Mouse (Mus musculus) layer of hippocampus, postnatal 25 days (tissue): ENCODE measurements around the gene Ezh1. TPM values are rescaled to one million over a fixed set of nuclear protein-coding genes. Genes with fewer than 3 reads are reported as not detected.

Experiments
- DNase-seq, 2 experiments: peaks; one replicate each; pipeline ENCODE4 v3.0.0; 2022; ENCODE audit warnings: mixed read lengths in 2 of 2, low spot score in 1 of 2; ENCODE audit errors: extremely low spot score in 1 of 2
- total RNA-seq, 2 experiments: library from RNA; stranded (reverse); gene quantifications; 2 replicates each; pipeline ENCODE4 v1.2.3; 2021

The Ezh1 gene
- total RNA-seq, 2 experiments from 2014 or later, result 57.1 to 62.1 TPM

GRCm38 (mm10) chr11:101218436-101219055 lies 7.7 kb downstream of the Ezh1 start:
- DNase-seq, result no peak

- no peak for DNase-seq
These were observed 9.3 kb downstream of the Ezh1 start for GRCm38 (mm10) chr11:101216936-101217335.

GRCm38 (mm10) chr11:101211970-101212369 lies 14.3 kb downstream of the Ezh1 start:
- no peak for DNase-seq

GRCm38 (mm10) chr11:101200986-101201385 lies 25.3 kb downstream of the Ezh1 start:
- DNase-seq, result no peak

- no peak for DNase-seq
These were observed 26.7 kb downstream of the Ezh1 start for GRCm38 (mm10) chr11:101199555-101199954.

- DNase-seq, result no peak
These were observed 30.1 kb downstream of the Ezh1 start for GRCm38 (mm10) chr11:101196175-101196574.

GRCm38 (mm10) chr11:101195571-101195970 lies 30.7 kb downstream of the Ezh1 start:
- no peak for DNase-seq

- DNase-seq, result no peak
These were observed 31.2 kb downstream of the Ezh1 start for GRCm38 (mm10) chr11:101195101-101195500.

- DNase-seq, result no peak
These were observed 31.6 kb downstream of the Ezh1 start for GRCm38 (mm10) chr11:101194643-101195042.

- no peak for DNase-seq
These were observed 32.1 kb downstream of the Ezh1 start for GRCm38 (mm10) chr11:101194137-101194536.

- no peak for DNase-seq
These were observed 33.2 kb downstream of the Ezh1 start for GRCm38 (mm10) chr11:101193076-101193475.

GRCm38 (mm10) chr11:101192646-101193045 lies 33.6 kb downstream of the Ezh1 start:
- DNase-seq, result no peak

GRCm38 (mm10) chr11:101191919-101192470 lies 34.3 kb downstream of the Ezh1 start:
- DNase-seq, result no peak

GRCm38 (mm10) chr11:101190913-101191907 lies 35.1 kb downstream of the Ezh1 start:
- DNase-seq, result no peak

- DNase-seq, result peak in 1 of 2 experiments; percentile 25
These were observed 35.9 kb downstream of the Ezh1 start for GRCm38 (mm10) chr11:101190181-101190912.

GRCm38 (mm10) chr11:101189495-101190180 lies 36.6 kb downstream of the Ezh1 start:
- peak in 1 of 2 experiments; percentile 31 for DNase-seq

- no peak for DNase-seq
These were observed 38.0 kb downstream of the Ezh1 start for GRCm38 (mm10) chr11:101188166-101188805.

- DNase-seq, result no peak
These were observed 38.7 kb downstream of the Ezh1 start for GRCm38 (mm10) chr11:101187541-101187940.

GRCm38 (mm10) chr11:101186526-101187247 lies 39.6 kb downstream of the Ezh1 start:
- DNase-seq, result no peak
